Mouse (Mus musculus) liver, embryonic 12.5 days (tissue): ENCODE measurements at regions not wholly inside any gene's neighbourhood (a gene's known extent, or its start where the extent isn't known, plus 50 kb on each side); places are given as distances from the start of the nearest gene placed in this dataset.
"Not testable (repeated sequence)": the region's sequence is repeated elsewhere in the genome, so short reads cannot be mapped to it uniquely, and the experiment has no call there.

Experiments
- ATAC-seq: fragments of 200-750 bp; cut with Nextera tagmentation; 2 replicates; pipeline ENCODE4 v1.8.0; 2017; ENCODE audit warnings: moderate number of reproducible peaks, mild to moderate bottlenecking, moderate library complexity
- H3K27ac ChIP-seq: fragments of 300-500 bp; sonication (generic); 2 replicates; pipeline ENCODE4 v1.5.1; 2016; ENCODE audit warnings: mild to moderate bottlenecking
- H3K27me3 ChIP-seq: fragments of 300-500 bp; sonication (generic); replicated peaks from 2 replicates; pipeline ENCODE4 v1.6.1; 2016; ENCODE audit warnings: mild to moderate bottlenecking, moderate library complexity
- H3K36me3 ChIP-seq: fragments of 300-500 bp; sonication (generic); 2 replicates; pipeline ENCODE4 v1.6.1; 2016; ENCODE audit warnings: mild to moderate bottlenecking, moderate library complexity
- H3K4me1 ChIP-seq: fragments of 300-500 bp; sonication (generic); 2 replicates; pipeline ENCODE4 v1.6.1; 2016
- H3K4me2 ChIP-seq: fragments of 300-500 bp; sonication (generic); 2 replicates; pipeline ENCODE4 v1.6.1; 2016; ENCODE audit warnings: mild to moderate bottlenecking, moderate library complexity
- H3K4me3 ChIP-seq: fragments of 300-500 bp; sonication (generic); 2 replicates; pipeline ENCODE4 v1.5.1; 2016; ENCODE audit warnings: mild to moderate bottlenecking, moderate library complexity
- H3K9ac ChIP-seq: fragments of 300-500 bp; sonication (generic); 2 replicates; pipeline ENCODE4 v1.6.1; 2016; ENCODE audit warnings: mild to moderate bottlenecking, moderate library complexity
- H3K9me3 ChIP-seq: fragments of 300-500 bp; sonication (generic); replicated peaks from 2 replicates; pipeline ENCODE4 v1.6.1; 2016; ENCODE audit warnings: mild to moderate bottlenecking, moderate library complexity
- WGBS: fragments of 180-500 bp; shearing (Covaris S2); methylation state at CpG from one replicate; pipeline ENCODE4 v1.1.7; 2016; ENCODE audit not compliant: insufficient replicate concordance; 5-methylcytosine and 5-hydroxymethylcytosine counted together

DNA sequence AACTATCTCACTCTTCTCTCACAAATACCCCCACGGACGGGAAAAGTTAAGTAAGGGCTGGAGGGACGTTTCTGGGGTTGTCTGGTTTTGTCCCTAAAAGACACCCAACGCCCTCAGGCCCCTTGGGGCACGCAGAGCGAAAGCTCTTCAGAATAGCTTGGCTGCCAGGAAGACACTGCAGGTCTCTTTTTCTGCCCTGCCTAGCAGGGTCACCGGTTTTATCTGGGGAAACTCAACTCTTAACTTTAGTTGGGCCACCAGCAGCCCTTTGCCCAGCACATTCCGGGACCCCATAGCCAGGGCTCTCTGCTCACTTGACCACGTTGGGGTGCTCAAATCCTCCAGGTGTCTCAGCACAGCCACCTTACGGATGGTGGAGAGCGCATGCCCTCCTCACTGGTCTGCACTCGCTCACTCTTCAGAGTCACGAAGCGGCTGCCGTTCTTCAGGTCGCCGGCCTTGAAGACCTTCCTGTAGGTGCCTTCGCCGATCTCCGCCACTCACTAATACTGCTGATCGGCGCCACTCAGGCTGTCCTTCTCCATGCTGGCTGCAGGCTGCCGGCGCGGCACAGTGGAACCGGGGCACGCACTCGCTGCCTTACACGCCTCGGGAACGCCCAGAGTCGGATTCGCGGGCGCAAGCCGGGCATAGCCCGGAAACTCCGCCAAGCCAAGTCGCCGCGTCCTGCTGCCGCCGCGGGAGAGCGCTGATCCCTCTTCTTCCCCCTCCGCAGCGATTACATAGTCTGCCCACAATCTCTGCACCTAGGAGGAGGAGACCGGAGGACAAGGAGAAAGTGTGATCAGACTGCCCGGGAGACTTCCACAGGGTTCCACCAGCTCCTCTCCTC, 83.0 kb downstream of the Ulbp1 start:
- Histone ChIP-seq H3K27ac (no peak overlapping the region), H3K4me2 (peak overlapping the region; percentile 77), H3K4me3 (peak overlapping the region; percentile 54), H3K4me1 (no peaks in the 10 kb centered on the region), H3K9ac (no peak overlapping the region), H3K27me3 (peaks cover 52% of the 10 kb centered on the region), H3K9me3 (no peaks in the 10 kb centered on the region), H3K36me3 (no peaks in the 10 kb centered on the region)
- ATAC-seq, result no peak
- WGBS, result 8% methylated on average over 47 of the region's 49 CpGs

DNA sequence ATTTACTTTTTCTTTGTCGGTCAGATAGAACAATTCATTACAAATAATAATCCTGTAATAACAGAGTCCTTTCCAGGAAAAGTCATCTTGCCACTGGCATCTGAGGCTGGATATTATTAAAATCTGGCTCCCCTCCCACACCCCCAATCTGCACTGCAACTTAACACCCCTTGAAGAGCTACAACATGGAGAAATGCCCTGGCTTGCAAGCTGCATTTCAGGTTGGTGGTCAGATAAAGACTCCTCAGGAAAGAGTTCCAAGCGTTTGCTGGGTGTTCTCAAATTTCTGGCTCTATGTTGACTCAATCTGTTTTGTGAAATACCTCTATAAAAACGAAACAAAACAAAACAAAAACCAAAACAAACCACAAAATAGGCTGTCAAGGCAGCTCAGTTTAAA, 114.6 kb downstream of the Ulbp1 start:
- H3K4me3 ChIP-seq, H3K27ac ChIP-seq, H3K9me3 ChIP-seq, H3K36me3 ChIP-seq, ATAC-seq, H3K4me2 ChIP-seq, H3K9ac ChIP-seq, H3K4me1 ChIP-seq, H3K27me3 ChIP-seq: not testable (repeated sequence)
- WGBS, result 37% methylated on average over 3 of the region's 3 CpGs

DNA sequence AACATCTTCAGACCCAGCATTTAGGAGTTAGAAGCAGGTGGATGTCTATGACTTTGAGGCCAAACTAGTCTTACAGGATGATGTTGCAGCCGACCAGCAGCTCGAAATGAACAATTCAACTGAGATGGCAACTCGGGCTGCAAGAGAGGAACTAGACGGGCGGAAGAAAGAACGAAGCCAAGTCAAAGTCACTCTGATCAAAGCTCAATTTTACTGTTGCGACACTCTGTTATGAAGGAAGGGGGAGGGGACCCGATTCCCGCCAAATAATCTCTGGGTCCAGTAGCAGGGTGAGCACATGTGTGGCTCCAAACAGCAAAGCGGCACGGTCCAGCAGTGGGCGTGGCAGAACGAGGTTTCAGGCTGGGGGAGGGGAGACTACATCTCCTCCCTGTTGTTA, 129.1 kb downstream of the Ulbp1 start:
- H3K4me3 ChIP-seq, H3K36me3 ChIP-seq, H3K9me3 ChIP-seq, H3K4me1 ChIP-seq, ATAC-seq, H3K4me2 ChIP-seq, H3K27me3 ChIP-seq, H3K9ac ChIP-seq, H3K27ac ChIP-seq: not testable (repeated sequence)
- 80% methylated on average over 13 of the region's 13 CpGs for WGBS

DNA sequence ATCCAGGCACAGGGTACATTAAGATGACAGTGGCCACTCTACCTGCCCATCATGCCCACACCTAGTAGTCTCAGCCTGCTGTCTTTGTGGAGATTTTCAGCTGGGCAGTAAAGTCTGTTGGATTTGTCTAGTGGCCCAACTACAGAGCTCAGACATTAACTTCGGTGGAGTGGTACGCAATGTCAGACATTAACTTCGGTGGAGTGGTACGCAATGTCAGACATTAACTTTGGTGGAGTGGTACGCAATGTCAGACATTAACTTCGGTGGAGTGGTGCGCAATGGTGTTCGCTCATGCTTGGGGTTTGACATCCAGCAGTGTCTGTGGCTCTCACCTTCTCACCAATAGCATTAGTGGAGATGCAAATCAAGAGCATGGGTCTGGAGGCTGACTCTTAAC, 129.7 kb downstream of the Ulbp1 start:
- not testable (repeated sequence) for H3K27me3 ChIP-seq, H3K4me3 ChIP-seq, H3K4me1 ChIP-seq, H3K27ac ChIP-seq, H3K36me3 ChIP-seq, H3K9ac ChIP-seq, H3K9me3 ChIP-seq, ATAC-seq, H3K4me2 ChIP-seq
- 87% methylated on average over 8 of the region's 8 CpGs for WGBS

DNA sequence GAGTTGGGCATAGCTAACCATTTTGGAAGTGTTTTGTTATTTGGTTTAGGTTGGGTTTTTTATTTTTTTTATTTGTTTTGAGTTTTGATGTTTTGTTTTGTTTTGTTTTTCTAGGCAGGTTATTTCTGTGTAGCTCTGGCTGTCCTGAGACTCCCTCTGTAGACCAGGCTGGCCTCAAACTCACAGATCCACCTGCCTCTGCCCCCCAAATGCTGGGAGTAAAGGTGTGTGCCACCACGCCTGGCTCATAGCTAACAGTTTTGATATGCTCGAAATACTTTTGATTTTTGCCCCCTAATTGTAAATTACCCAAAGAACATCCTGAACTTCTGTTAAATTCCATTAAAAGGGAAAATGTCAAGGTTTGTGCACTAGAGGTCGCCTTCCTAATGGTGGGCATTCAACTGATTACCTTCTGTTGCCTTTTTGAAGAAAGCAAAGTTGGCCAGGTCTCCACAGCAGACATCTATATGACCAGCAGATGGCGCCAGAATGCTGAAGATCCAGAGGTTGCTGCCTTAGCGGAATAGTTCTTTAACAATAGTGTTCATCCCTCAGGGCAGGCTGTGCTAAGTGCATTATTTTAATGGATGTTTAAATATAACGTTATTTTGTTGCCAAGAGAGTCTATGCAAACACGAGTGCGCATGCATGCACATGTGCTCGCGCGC, 121.2 kb upstream of the Cnksr3 start:
- H3K9ac ChIP-seq, result no peak overlapping the region
- H3K4me1 ChIP-seq, result no peaks in the 10 kb centered on the region
- no peak overlapping the region for H3K4me3 ChIP-seq
- no peaks in the 10 kb centered on the region for H3K27me3 ChIP-seq
- no peak overlapping the region for H3K4me2 ChIP-seq
- 39% methylated on average over 11 of the region's 11 CpGs for WGBS
- no peaks in the 10 kb centered on the region for H3K9me3 ChIP-seq
- no peaks in the 10 kb centered on the region for H3K36me3 ChIP-seq
- ATAC-seq, result no peak
- no peak overlapping the region for H3K27ac ChIP-seq

DNA sequence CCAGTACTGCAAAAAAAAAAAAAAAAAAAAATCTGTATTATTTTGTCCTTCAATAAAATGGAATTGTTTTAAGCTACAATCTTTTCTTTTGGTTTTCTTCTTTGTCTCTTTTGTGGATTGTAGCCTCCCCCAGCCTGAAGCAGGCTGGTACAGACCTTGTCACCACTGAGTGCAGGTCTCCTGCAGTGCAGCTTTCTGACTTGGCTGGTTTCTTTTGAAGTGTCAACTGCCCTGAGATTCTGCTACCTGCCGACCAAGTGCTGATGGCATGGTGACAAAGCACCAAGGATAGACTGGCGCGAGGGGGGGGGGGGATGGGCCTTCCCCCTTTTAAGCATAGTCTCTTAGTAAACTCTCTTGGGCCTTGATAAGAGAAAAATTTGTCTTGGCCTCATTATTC, 116.2 kb upstream of the Cnksr3 start:
- Histone ChIP-seq H3K4me2 (no peak overlapping the region), H3K4me3 (no peak overlapping the region), H3K27me3 (no peaks in the 10 kb centered on the region), H3K9me3 (no peaks in the 10 kb centered on the region), H3K36me3 (no peaks in the 10 kb centered on the region), H3K4me1 (no peaks in the 10 kb centered on the region), H3K27ac (no peak overlapping the region), H3K9ac (no peak overlapping the region)
- no peak for ATAC-seq
- 26% methylated on average over 3 of the region's 3 CpGs for WGBS

DNA sequence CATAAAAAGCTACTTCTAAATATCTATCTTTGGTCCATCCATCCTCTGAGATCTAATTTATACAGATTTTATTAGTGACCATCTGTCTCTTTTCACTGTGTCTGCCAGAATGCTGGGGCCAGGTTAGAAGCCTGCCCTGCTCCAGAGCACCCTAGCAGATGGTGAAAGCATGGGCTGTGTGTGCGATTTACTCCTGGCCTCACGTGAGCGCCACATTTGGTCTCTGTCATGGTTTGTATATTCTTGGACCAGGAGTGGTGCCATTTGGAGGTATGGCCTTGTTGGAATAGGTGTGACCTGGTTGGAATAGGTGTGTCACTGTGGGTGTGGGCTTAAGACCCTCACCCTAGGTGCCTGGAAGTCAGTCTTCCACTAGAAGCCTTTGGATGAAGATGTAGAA, 115.0 kb upstream of the Cnksr3 start:
- 76% methylated on average over 3 of the region's 3 CpGs for WGBS
- not testable (repeated sequence) for H3K4me3 ChIP-seq, H3K27me3 ChIP-seq, H3K36me3 ChIP-seq, H3K4me1 ChIP-seq, H3K9ac ChIP-seq, H3K4me2 ChIP-seq, H3K27ac ChIP-seq, H3K9me3 ChIP-seq, ATAC-seq

DNA sequence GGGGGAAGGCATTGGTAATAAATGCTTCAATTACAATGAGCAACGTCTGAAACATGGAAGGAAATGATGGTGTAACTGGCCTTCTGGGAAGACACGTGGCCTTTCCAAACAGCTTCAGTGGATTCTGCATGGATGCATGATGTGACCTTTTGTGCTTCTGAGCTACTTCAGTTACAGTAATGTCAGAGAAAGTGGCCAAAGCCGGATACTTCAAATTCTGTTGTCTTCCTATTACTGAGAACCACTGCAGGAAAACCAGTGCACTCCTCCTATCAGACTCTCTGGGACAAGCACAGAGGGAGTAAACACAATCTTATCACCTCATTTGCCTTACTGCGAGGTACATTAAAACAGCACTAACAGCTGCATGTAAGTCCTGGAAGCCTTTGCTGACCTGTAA, 113.0 kb upstream of the Cnksr3 start:
- H3K9me3 ChIP-seq, result no peaks in the 10 kb centered on the region
- H3K27ac ChIP-seq, result no peak overlapping the region
- no peak overlapping the region for H3K4me2 ChIP-seq
- no peak for ATAC-seq
- H3K4me3 ChIP-seq, result no peak overlapping the region
- H3K36me3 ChIP-seq, result no peaks in the 10 kb centered on the region
- H3K9ac ChIP-seq, result no peak overlapping the region
- no peaks in the 10 kb centered on the region for H3K4me1 ChIP-seq
- no peaks in the 10 kb centered on the region for H3K27me3 ChIP-seq
- WGBS, result 35% methylated on average over 4 of the region's 4 CpGs

DNA sequence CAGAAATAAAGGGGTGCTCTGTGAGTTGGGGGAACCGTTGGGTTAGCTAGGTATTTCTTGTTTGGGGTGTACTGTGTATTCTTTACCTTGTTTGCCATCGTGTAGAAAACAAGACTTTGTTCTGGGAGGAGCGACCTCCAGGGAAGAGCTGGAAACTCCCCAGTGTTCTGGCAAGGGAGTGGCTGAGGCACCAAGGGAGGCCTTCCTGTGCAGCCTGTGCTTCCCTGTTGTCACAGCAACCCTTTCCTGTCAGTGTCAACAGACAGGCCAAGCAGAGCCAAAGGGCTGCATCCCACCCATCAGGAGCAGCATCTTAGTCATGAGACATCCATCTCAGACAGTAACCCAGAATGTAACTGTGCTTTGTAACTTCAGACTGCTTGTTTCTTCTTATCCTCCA, 111.2 kb upstream of the Cnksr3 start:
- Histone ChIP-seq H3K4me1 (no peaks in the 10 kb centered on the region), H3K4me3 (no peak overlapping the region), H3K27me3 (no peaks in the 10 kb centered on the region), H3K36me3 (no peaks in the 10 kb centered on the region), H3K27ac (no peak overlapping the region), H3K9me3 (no peaks in the 10 kb centered on the region), H3K4me2 (no peak overlapping the region), H3K9ac (no peak overlapping the region)
- ATAC-seq, result no peak
- 18% methylated on average over 3 of the region's 3 CpGs for WGBS

DNA sequence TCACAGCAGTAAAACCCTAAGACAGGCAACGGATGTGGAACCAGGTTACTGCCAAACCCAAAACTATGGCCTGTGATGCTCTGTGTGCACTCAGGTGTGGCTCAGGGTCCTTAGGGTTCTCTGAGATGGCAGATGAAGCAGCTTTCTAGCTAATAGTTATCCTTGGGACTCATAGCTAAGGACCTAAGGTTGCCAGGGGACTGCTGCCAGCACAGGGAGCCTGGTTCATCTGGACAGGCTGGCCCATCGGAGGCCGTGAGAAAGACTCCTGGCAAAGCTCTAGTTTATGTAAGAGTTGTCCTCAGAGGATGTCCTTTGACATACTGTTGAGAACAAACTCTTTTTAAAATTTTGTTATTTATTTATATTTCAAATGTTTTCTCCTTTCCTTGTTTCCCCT, 97.9 kb upstream of the Cnksr3 start:
- ATAC-seq, result no peak
- 67% methylated on average over 3 of the region's 3 CpGs for WGBS
- no peaks in the 10 kb centered on the region for H3K27me3 ChIP-seq
- no peak overlapping the region for H3K4me2 ChIP-seq
- H3K36me3 ChIP-seq, result no peaks in the 10 kb centered on the region
- no peak overlapping the region for H3K4me3 ChIP-seq
- no peak overlapping the region for H3K27ac ChIP-seq
- H3K4me1 ChIP-seq, result no peaks in the 10 kb centered on the region
- H3K9me3 ChIP-seq, result no peaks in the 10 kb centered on the region
- H3K9ac ChIP-seq, result no peak overlapping the region

DNA sequence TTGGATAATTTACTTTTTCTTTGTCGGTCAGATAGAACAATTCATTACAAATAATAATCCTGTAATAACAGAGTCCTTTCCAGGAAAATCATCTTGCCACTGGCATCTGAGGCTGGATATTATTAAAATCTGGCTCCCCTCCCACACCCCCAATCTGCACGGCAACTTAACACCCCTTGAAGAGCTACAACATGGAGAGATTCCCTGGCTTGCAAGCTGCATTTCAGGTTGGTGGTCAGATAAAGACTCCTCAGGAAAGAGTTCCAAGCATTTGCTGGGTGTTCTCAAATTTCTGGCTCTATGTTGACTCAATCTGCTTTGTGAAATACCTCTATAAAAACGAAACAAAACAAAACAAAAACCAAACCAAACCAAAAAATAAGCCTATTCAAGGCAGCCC, 93.8 kb upstream of the Cnksr3 start:
- H3K9me3 ChIP-seq, H3K4me1 ChIP-seq, H3K27me3 ChIP-seq, H3K9ac ChIP-seq, H3K4me2 ChIP-seq, H3K4me3 ChIP-seq, ATAC-seq, H3K36me3 ChIP-seq, H3K27ac ChIP-seq: not testable (repeated sequence)
- WGBS, result 46% methylated on average over 3 of the region's 3 CpGs

DNA sequence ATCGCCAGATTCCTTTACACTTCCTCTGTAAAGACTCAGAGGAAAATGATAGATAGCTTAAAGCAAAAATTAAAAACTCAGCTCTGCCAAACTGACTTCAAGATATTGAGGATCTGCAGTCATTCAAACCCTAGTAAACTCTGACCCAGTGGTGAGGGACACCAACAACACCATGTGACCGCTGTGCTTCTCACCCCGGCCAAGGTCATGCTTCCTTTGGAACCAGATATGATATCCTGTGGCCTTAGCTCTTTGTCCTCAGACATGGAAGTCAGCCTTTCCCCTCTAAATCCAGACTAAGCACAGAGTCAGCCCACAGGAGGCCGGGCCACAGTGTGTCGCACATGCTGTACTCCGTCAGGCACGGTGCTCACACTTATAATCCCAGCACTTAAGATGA, 86.3 kb upstream of the Cnksr3 start:
- 0 out of 2 replicates have a peak, but pooled peaks have one; percentile 18 for ATAC-seq
- Histone ChIP-seq H3K27ac (no peak overlapping the region), H3K9ac (no peak overlapping the region), H3K36me3 (no peaks in the 10 kb centered on the region), H3K4me3 (no peak overlapping the region), H3K4me2 (no peak overlapping the region), H3K27me3 (no peaks in the 10 kb centered on the region), H3K9me3 (no peaks in the 10 kb centered on the region), H3K4me1 (no peaks in the 10 kb centered on the region)
- 73% methylated on average over 7 of the region's 7 CpGs for WGBS
